Mouse (Mus musculus) lung, postnatal 0 days (tissue): ENCODE data around the gene Jph3.

Source experiments
- CTCF ChIP-seq: IDR thresholded peaks from 2 replicates; pipeline ENCODE4 v1.5.1; 2016; ENCODE audit warnings: antibody characterized with exemption, mild to moderate bottlenecking
- EP300 ChIP-seq: IDR thresholded peaks from 2 replicates; pipeline ENCODE4 v1.6.1; 2016; ENCODE audit warnings: antibody characterized with exemption, mild to moderate bottlenecking, control low read depth

- no peak for TF ChIP-seq CTCF
- no peak for TF ChIP-seq EP300
Measured at GRCm38 (mm10) chr8:121794151-121794550, 64.7 kb downstream of the Jph3 start.
